Mouse (Mus musculus): ENCODE data around the gene Pcbd1. TPM values are rescaled to one million over a fixed set of nuclear protein-coding genes. Genes with fewer than 3 reads are reported as not detected.

Gene Pcbd1
- polyA plus RNA-seq (2012; rRNA removed) = 15.0 and 16.0 TPM in 2 replicates

DNA sequence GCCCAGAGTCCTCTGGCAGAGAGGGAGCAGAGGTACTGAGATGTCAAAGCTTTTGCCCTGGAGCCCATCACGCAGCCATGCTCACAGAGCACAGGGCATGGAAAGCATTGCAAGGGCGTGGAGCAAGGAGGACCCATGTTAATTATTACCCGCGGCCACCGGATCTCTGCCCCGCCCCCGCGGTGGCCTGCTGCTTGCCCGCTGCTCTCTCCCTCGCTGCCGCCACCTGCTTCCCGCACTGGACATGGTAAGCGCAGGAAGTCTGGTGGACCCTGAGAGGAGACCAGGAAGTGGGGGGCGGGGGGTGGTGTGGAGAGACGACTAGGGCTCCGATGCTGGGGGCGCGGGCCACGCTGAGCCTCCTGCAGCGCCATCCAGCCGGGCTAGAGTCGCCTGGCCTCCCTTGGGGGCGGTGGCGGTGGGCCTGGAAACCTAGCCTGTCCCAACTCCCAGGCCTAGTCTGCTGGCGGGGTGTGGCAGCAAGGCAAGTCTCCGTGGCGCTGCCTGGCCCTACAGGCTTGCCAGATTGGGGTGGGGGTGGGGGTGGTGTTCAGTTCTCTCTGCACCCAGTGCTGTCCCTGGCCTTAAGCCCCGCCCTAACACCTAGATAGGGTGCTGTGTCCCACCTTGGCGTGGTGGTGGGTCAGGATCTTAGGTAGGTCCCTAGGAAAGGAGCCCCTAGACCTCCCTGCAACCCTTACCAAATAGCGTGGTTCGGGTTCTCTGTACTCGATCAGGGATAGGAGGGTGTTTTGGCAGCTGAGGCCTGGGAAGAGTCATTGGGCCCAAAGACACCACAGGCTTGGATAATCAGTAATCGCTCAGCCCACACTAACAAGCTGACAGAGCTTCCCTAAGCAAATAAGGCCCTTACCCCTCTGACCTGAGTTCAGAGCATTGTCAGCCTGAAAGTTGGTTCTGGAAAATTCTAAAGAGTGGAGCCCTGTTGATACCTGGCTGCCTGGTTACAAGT, at the start of gene Pcbd1:
Pcbd1 (plus strand) TSS at position 162 of the 973 bp plus-strand sequence.
- DNase-seq (ENCODE audit: extremely low spot score in 1 of 2, low spot score in 1 of 2) = no peak

DNA sequence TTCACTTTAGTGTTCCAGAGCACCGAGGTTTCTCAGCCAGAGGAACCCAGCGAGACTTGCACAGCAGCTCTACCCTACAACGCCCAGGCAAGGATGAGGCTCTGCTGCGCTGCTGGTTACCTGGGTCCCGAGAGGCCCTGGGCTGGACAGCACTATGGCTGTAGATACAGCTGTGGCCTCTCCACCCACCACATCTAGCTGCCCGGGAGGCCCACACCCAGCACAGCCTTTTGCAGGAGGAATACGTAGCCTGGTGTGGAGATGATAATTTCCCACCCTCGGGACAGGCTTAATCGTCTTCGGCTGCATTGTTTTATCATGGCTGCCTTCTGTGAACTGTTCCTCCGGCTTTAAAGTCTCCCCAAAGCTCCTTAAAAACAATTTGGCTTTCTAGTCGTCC, 49.5 kb upstream of the Pcbd1 start:
- no peak for DNase-seq (ENCODE audit: extremely low spot score in 1 of 2, low spot score in 1 of 2)

DNA sequence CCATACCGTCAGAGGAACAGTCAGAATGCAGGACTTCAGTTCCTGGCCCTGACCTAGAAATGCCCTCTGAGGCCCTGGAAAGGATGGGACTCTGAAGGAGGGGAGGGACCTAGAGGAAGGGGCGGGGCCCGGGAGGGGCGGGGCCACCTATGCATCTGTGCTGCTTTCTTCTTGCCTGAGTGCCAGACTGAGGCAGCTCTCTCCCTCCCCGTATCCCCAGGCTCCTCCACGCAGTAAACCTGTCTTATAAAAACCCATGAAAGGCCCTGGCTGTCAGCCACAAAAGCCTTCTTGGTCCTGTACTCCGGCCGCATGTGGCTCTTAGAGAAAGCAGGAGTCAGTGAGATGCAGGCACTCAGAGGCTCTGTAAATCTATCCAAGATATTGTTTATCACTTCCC, 44.0 kb upstream of the Pcbd1 start:
- DNase-seq (ENCODE audit: extremely low spot score in 1 of 2, low spot score in 1 of 2) = no peak

- DNase-seq (ENCODE audit: extremely low spot score in 1 of 2, low spot score in 1 of 2) = peak in 1 of 2 experiments; percentile 87
Measured at GRCm38 (mm10) chr10:61051993-61052613, 37.0 kb upstream of the Pcbd1 start.

DNA sequence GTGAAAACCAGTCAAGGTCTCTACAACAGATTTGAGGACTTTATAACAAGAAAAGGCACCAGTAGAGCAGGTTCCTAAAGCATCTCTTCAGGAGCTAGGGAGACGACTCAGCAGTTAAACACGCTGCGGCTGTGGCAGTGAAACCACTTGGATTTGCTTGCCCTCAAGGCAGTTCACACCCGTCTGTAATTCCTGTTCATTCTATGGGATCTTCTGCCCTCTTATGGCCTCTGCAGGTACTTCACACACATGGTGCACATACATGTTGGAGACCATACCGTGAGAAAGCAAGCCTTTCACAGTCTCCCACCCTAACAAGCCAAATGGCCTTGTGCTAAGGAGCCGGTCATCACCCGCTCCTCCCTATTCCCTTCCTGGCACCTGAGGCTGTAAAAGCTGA, 32.5 kb upstream of the Pcbd1 start:
- no peak for DNase-seq (ENCODE audit: extremely low spot score in 1 of 2, low spot score in 1 of 2)

DNA sequence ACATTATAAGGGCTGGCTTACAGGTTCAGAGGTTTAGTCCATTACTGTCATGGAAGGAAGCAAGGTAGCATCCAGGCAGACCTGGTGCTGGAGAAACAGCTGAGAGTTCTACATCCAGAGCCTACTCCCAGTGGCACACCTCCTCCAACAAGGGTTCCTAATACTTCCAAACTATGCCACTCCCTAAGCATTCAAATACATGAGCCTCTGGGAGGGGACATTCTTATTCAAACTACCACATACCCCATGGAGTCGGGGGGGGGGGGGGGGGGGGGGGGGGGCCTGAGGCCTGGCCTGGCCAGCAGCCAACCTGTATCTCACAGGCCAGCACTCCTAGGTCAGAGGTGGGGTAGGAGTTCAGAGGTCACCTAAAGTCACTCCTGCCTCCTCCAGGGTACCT, 30.0 kb upstream of the Pcbd1 start:
- no peak for DNase-seq (ENCODE audit: extremely low spot score in 1 of 2, low spot score in 1 of 2)

DNA sequence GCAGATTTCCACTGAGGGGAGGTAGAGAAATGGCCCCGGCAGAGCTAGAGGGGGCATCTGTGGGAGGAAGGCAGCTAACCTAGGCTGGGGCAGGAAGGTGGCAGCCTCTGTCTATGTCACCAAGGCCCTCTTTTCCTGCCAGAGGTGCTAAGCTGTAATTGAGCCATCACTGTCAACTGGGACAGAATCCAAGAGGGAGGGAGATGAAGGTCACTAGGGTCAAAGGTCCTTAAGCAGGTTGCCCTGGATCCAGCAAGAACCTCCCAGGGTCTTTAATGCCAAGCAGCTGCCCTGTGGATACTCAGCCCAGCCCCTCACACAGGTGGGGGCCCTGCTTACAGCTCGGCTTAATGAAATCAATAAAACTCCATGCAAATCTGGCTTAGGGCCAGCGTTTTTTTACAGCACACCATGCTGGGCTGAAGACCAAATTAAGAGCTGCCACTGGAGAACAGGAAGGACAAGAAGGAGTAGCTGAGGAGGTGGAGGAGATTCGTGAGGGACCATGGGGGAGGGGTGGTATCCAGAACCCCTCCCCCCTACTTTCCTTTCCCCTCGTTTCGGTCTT, 29.5 kb upstream of the Pcbd1 start:
- DNase-seq (ENCODE audit: extremely low spot score in 1 of 2, low spot score in 1 of 2) = no peak

DNA sequence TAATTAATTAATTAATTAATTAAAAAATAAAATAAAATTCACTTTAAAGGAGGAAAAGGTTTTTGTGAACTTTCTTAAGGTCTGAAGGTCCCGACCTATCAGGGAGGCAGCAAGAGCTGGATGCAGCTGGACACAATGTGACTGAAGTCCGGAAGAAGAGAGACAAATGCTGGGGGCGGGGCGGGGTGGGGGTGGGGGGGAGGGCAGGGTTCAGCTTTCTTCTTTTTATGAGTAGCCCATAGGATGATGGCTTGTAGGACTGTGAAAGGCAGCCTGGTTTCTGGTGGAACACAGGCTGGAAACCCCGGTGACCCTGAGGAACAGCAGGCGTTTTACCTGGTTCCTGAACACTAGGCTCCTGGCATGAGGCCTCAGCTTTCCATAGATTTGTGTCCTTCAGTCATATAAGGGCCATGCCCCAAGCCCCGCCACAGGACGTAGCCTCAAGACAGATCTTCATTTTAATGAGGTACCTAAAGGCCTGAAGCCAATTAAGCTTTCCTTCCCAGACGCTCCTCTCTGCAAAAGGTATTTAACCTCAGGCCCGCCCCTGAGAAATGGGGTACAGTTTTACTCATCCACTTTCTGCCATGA, 25.8 kb upstream of the Pcbd1 start:
- no peak for DNase-seq (ENCODE audit: extremely low spot score in 1 of 2, low spot score in 1 of 2)

DNA sequence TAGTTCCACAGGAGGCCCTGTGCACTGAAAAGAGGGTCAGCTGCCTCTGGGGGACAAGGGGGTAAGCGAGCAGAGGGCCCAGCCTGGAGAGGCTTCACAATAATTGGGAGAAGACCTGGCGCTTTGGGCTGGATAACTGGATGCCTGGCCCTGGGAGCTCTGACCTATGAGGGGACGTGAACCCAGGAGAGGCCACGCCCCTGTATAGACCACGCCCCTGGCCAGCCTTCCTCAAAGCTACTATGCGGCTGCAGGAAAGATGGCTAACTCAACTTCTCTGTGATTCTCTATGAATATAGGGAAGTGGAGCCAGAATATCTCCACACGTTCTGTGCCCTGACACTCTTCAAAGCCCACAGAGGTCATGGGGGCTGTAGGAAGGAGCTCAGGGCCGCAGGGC, 24.5 kb upstream of the Pcbd1 start:
- DNase-seq (ENCODE audit: extremely low spot score in 1 of 2, low spot score in 1 of 2) = no peak

GRCm38 (mm10) chr10:61065287-61066005, 23.7 kb upstream of the Pcbd1 start:
- no peak for DNase-seq (ENCODE audit: extremely low spot score in 1 of 2, low spot score in 1 of 2)

DNA sequence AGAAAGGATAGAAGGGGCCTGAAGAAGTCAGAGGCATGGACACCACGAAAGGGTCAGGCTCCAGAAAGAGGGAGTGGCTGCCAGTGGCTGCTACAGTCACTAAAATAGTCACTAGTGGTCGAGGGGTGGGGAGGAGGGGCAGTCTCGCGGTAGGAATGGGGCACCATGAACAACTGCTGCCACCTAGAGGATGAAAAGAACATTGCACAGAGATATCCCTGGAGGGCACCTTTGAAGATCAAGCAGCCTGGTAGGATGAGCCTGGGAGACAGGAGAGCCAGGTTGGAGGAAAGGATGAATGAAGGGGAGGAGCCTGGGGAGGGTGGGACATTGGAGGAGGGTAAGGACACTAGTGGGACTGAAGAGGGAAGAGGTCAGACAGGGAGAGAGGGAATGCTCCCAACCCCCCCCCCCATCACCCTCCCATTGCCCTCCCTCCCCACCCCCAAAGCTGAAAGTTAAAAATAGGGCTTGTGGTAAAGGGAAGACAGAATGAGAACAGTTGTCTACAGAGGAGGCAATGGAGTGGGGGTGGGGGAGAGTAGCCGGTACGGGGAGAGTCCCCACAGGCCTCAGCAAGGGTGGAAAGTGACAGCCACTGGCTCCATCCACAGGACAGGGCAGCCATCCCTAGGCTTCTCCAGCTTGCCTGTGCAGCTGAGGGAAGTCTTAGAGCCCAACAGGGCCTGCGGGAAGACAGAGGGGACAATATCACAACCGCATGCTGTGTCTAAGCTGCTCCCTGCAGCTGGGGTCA, 20.5 kb upstream of the Pcbd1 start:
- DNase-seq (ENCODE audit: extremely low spot score in 1 of 2, low spot score in 1 of 2) = peak; percentile 38 to 86

GRCm38 (mm10) chr10:61069248-61069647, 19.9 kb upstream of the Pcbd1 start:
- DNase-seq (ENCODE audit: extremely low spot score in 1 of 2, low spot score in 1 of 2) = no peak

- DNase-seq (ENCODE audit: extremely low spot score in 1 of 2, low spot score in 1 of 2) = peak in 1 of 2 experiments; percentile 70
Measured at GRCm38 (mm10) chr10:61072324-61072723, 16.8 kb upstream of the Pcbd1 start.

GRCm38 (mm10) chr10:61074643-61075042, 14.5 kb upstream of the Pcbd1 start:
- no peak for DNase-seq (ENCODE audit: extremely low spot score in 1 of 2, low spot score in 1 of 2)

- DNase-seq (ENCODE audit: extremely low spot score in 1 of 2, low spot score in 1 of 2) = no peak
Measured at GRCm38 (mm10) chr10:61075607-61076006, 13.5 kb upstream of the Pcbd1 start.

- DNase-seq (ENCODE audit: extremely low spot score in 1 of 2, low spot score in 1 of 2) = peak; percentile 45 to 46
Measured at GRCm38 (mm10) chr10:61080227-61080930, 8.8 kb upstream of the Pcbd1 start.

GRCm38 (mm10) chr10:61080931-61081255, 8.2 kb upstream of the Pcbd1 start:
- no peak for DNase-seq (ENCODE audit: extremely low spot score in 1 of 2, low spot score in 1 of 2)

- no peak for DNase-seq (ENCODE audit: extremely low spot score in 1 of 2, low spot score in 1 of 2)
Measured at GRCm38 (mm10) chr10:61085364-61085763, 3.8 kb upstream of the Pcbd1 start.

GRCm38 (mm10) chr10:61086502-61086901, 2.6 kb upstream of the Pcbd1 start:
- no peak for DNase-seq (ENCODE audit: extremely low spot score in 1 of 2, low spot score in 1 of 2)

All from frontal cortex, adult 2 months (tissue).